Mouse (Mus musculus) urinary bladder, adult 18-20 months (tissue): ENCODE data around the gene Tnks2.

Experiments used
- DNase-seq, 2 experiments: peaks; one replicate each; pipeline ENCODE4 v3.0.0; 2022; ENCODE audit warnings: low spot score in 2 of 2, mixed read lengths in 2 of 2

Tnks2 gene

GRCm38 (mm10) chr19:36932613-36933012 is 98.6 kb downstream of the Tnks2 start:
- no peak for DNase-seq

- no peak for DNase-seq
Observed at GRCm38 (mm10) chr19:36936285-36936684, 102.3 kb downstream of the Tnks2 start.

GRCm38 (mm10) chr19:36938008-36938407 is 104.0 kb downstream of the Tnks2 start:
- DNase-seq, result no peak

GRCm38 (mm10) chr19:36940064-36940463 is 106.0 kb downstream of the Tnks2 start:
- DNase-seq, result no peak
